Mouse (Mus musculus) spleen, adult 2 months (tissue): Measurements from ENCODE around the gene Fam71d.

Experiments used
- CTCF ChIP-seq: fragments of 200-500 bp; IDR thresholded peaks from 2 replicates; pipeline ENCODE4 v1.5.1; 2011; ENCODE audit warnings: mild to moderate bottlenecking, inconsistent platforms; ENCODE audit not compliant: insufficient read depth, insufficient read length, insufficient replicate concordance; ENCODE audit errors: extremely low read depth
- POLR2A ChIP-seq: fragments of 200-500 bp; IDR thresholded peaks from 2 replicates; pipeline ENCODE4 v1.6.1; 2011; ENCODE audit warnings: low read depth, low read length, inconsistent platforms

- no peak for TF ChIP-seq POLR2A
- TF ChIP-seq CTCF: no peak
Measured at GRCm38 (mm10) chr12:78685669-78686215, 5.6 kb upstream of the Fam71d start.
